Mouse (Mus musculus): ENCODE measurements around the gene Fcho2.

DNA sequence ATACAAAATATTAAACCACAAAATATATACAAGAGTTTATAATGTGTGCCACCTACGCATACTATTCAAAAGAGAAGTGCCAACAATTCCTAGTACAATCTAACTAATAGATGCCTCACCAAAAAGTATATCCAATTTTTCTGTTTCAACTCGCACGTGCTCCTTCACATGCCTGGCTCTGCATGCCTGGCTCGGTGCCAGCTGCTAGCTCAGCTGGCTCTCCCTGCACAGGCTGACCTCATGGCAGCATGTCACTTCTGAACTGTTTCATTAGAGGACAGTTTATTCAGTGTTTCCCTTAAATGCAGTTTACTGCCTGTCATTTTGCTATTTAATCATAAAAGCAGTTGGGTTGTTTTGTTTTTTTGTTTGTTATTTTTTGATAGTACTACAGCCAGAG is 46.9 kb downstream of the Fcho2 start:
- TF ChIP-seq POLR2A (IDR thresholded peaks at IDR 0.05; ENCODE audit: low read depth, low read length): no peak
- no peak for TF ChIP-seq CTCF (IDR thresholded peaks at IDR 0.05; ENCODE audit: extremely low read depth, insufficient read depth, insufficient read length, insufficient replicate concordance)
